Mouse (Mus musculus) brain, embryonic 14.5 days (tissue): ENCODE measurements around the gene Raly.

ENCODE experiments used
- CTCF ChIP-seq: fragments of 200-500 bp; IDR thresholded peaks from 2 replicates; pipeline ENCODE4 v1.5.1; 2012; ENCODE audit warnings: inconsistent platforms, mild to moderate bottlenecking, moderate library complexity, borderline replicate concordance; ENCODE audit not compliant: insufficient read depth, insufficient read length; ENCODE audit errors: extremely low read depth
- POLR2A ChIP-seq: fragments of 200-500 bp; IDR thresholded peaks from 2 replicates; pipeline ENCODE4 v1.6.1; 2012; ENCODE audit warnings: mild to moderate bottlenecking, inconsistent platforms, borderline replicate concordance; ENCODE audit not compliant: poor library complexity, insufficient read depth, insufficient read length, severe bottlenecking; ENCODE audit errors: extremely low read depth

GRCm38 (mm10) chr2:154758454-154758853, 32.4 kb upstream of the Raly start:
- TF ChIP-seq POLR2A (no peak), CTCF (no peak)
